Mouse (Mus musculus) liver, embryonic 14.5 days (tissue): Measurements from ENCODE around the gene Adgrf3. TPM values are rescaled to one million over a fixed set of nuclear protein-coding genes. Genes with fewer than 3 reads are reported as not detected.
"Not testable (repeated sequence)": the region's sequence is repeated elsewhere in the genome, so short reads cannot be mapped to it uniquely, and the experiment has no call there.

Experiments used
- ATAC-seq: fragments of 200-750 bp; cut with Nextera tagmentation; 2 replicates; pipeline ENCODE4 v1.8.0; 2017; ENCODE audit warnings: moderate number of reproducible peaks, mild to moderate bottlenecking, moderate library complexity; ENCODE audit not compliant: insufficient read depth
- DNase-seq, 3 experiments: peaks; one replicate each; pipeline ENCODE4 v3.0.0-alpha.2; 2012 to 2013; ENCODE audit warnings: low read depth in 3 of 3, low spot score in 3 of 3
- H3K27ac ChIP-seq: fragments of 300-500 bp; sonication (generic); 2 replicates; pipeline ENCODE4 v1.5.1; 2014; ENCODE audit warnings: moderate library complexity, mild to moderate bottlenecking, control low read depth, inconsistent platforms
- H3K27me3 ChIP-seq: fragments of 300-500 bp; sonication (generic); 2 replicates; pipeline ENCODE4 v1.6.1; 2014; ENCODE audit warnings: mild to moderate bottlenecking, low read length, moderate library complexity; ENCODE audit not compliant: control insufficient read depth, insufficient read depth
- H3K36me3 ChIP-seq: fragments of 300-500 bp; sonication (generic); replicated peaks from 2 replicates; pipeline ENCODE4 v1.6.1; 2014; ENCODE audit warnings: low read depth; ENCODE audit not compliant: control insufficient read depth, insufficient read depth
- H3K4me1 ChIP-seq, 2 experiments: fragments of 200-500 bp in 1 of 2; fragments of 300-500 bp in 1 of 2; sonication (generic) in 1 of 2; replicated peaks; 2 replicates each; pipeline ENCODE4 v1.6.1; 2012 to 2014; ENCODE audit warnings: antibody characterized with exemption in 1 of 2, inconsistent platforms in 1 of 2, low read length in 1 of 2; ENCODE audit not compliant: control insufficient read depth in 2 of 2, insufficient read depth in 2 of 2
- H3K4me2 ChIP-seq: fragments of 300-500 bp; sonication (generic); 2 replicates; pipeline ENCODE4 v1.6.1; 2014; ENCODE audit warnings: low read depth, mild to moderate bottlenecking, control low read depth, moderate library complexity
- H3K4me3 ChIP-seq, 2 experiments: fragments of 200-500 bp in 1 of 2; fragments of 300-500 bp in 1 of 2; sonication (generic) in 1 of 2; 2 replicates each; pipeline ENCODE4 v1.5.1; 2012 to 2014; ENCODE audit warnings: low read depth in 2 of 2, low read length in 2 of 2, mild to moderate bottlenecking in 2 of 2, control low read depth in 1 of 2, inconsistent platforms in 1 of 2, moderate library complexity in 1 of 2; ENCODE audit not compliant: insufficient read depth in 1 of 2
- H3K9ac ChIP-seq: fragments of 300-500 bp; sonication (generic); replicated peaks from 2 replicates; pipeline ENCODE4 v1.6.1; 2014; ENCODE audit warnings: mild to moderate bottlenecking, control low read depth, moderate library complexity
- H3K9me3 ChIP-seq: fragments of 300-500 bp; sonication (generic); 2 replicates; pipeline ENCODE4 v1.6.1; 2016; ENCODE audit warnings: low read length, mixed read lengths; ENCODE audit not compliant: control insufficient read depth
- CTCF ChIP-seq: IDR thresholded peaks from 2 replicates; pipeline ENCODE4 v1.5.1; 2016; ENCODE audit warnings: antibody characterized with exemption, low read depth, control low read depth
- EP300 ChIP-seq: IDR thresholded peaks from 2 replicates; pipeline ENCODE4 v1.6.1; 2016; ENCODE audit warnings: antibody characterized with exemption, low read depth
- WGBS: fragments of 180-500 bp; shearing (Covaris S2); extraction: QIAGEN DNeasy Blood & Tissue Kit; methylation state at CpG from one replicate; pipeline ENCODE4 v1.1.7; 2014; ENCODE audit not compliant: insufficient replicate concordance; 5-methylcytosine and 5-hydroxymethylcytosine counted together
- polyA plus RNA-seq, 2 experiments: library from polyadenylated mRNA; depleted of rRNA in 1 of 2; stranded (reverse) in 1 of 2; unstranded in 1 of 2; fragments of >200 nt; fragmentation: Nextera tagmentation in 1 of 2; extraction: Ambion mirVana in 1 of 2; gene quantifications; 2 replicates each; pipeline versions ENCODE4 v1.2.1 to v1.2.3; 2012 to 2014

Gene Adgrf3
- polyA plus RNA-seq, 2 experiments: 0.01 TPM; not detected in 1

- ATAC-seq: no peak
- WGBS: 61% methylated on average over 2 of the region's 2 CpGs
- Histone ChIP-seq H3K27ac (no peak overlapping the region), H3K4me2 (no peak overlapping the region), H3K4me3 (no peak overlapping the region), H3K27me3 (no peaks in the 10 kb centered on the region), H3K9ac (no peak overlapping the region), H3K36me3 (no peaks in the 10 kb centered on the region), H3K9me3 (no peaks in the 10 kb centered on the region), H3K4me1 (no peaks in the 10 kb centered on the region)
- no peak for DNase-seq
- TF ChIP-seq CTCF (no peak), EP300 (no peak)
These were observed 14.2 kb upstream of the Adgrf3 start for GRCm38 (mm10) chr5:30219715-30220114.

DNA sequence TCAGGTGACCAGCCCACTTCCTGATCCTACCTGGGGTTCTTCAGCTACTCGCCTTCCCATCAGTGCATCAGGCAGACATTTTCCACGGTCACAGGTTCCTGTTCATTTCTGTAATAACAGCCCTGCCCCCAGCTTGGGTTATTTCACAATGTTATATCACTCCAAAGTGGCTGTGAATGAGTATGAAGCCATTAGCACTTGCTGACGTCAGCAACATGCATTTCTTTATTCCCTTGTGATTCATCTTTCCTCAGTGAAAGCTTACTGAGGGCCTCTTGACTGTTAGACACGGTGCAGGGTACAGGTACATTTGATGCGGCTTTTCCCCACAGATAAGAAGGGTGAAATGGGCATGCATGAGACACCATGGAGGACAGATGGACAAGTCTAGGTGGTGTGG is 10.4 kb upstream of the Adgrf3 start:
- Histone ChIP-seq H3K9me3 (no peaks in the 10 kb centered on the region), H3K4me1 (no peaks in the 10 kb centered on the region), H3K27ac (no peak overlapping the region), H3K4me3 (no peak overlapping the region), H3K4me2 (no peak overlapping the region), H3K9ac (no peak overlapping the region), H3K36me3 (no peaks in the 10 kb centered on the region), H3K27me3 (no peaks in the 10 kb centered on the region)
- no peak for DNase-seq
- TF ChIP-seq EP300 (no peak), CTCF (no peak)
- no peak for ATAC-seq
- whole genome bisulfite sequencing: 52% methylated on average over 5 of the region's 5 CpGs

DNA sequence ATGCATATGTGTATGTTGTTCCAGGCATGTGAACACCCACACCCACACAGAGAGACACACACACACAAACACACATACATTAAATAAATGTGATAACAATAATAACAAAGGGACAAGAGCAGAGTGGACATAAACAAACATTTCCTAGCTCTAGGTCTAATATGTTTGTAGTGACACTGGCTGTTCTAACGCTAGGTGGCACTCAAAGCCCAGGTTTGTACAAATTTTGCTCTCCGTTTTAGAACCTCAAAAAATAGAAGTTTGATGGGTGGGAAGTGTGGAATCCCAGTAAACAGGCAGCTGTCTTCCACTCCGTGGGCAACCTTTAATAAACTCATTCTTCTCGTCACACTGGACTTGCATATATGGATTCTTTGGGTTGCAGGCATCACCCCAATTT is 9.4 kb upstream of the Adgrf3 start:
- no peak for ATAC-seq
- H3K27me3 ChIP-seq: no peaks in the 10 kb centered on the region
- 7% methylated on average over 4 of the region's 4 CpGs for WGBS
- peak in 1 of 3 experiments; percentile 18 for DNase-seq
- no peak overlapping the region for H3K9ac ChIP-seq
- no peak overlapping the region for H3K27ac ChIP-seq
- no peaks in the 10 kb centered on the region for H3K36me3 ChIP-seq
- TF ChIP-seq CTCF: peak; percentile 58
- TF ChIP-seq EP300: no peak
- H3K9me3 ChIP-seq: no peaks in the 10 kb centered on the region
- H3K4me1 ChIP-seq: no peaks in the 10 kb centered on the region
- H3K4me2 ChIP-seq: no peak overlapping the region
- H3K4me3 ChIP-seq: no peak overlapping the region

DNA sequence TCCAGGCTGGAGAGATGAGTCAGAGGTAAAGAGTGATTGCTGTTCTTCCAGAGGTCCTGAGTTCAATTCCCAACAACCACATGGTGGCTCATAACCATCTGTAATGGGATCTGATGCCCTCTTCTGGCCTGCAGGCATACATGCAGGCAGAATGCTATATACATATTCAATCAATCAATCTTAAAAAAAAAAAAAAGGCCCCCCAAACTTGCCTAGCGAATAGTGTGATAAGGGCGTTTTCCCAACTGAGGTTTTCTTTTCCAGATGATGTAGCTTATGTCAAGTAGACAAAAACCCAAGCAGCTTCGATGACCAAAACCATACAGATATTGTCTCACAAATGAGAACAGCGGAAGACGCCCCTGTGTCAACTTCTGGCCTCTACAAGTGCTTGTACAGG is 5.2 kb upstream of the Adgrf3 start:
- H3K9me3 ChIP-seq, DNase-seq, H3K4me2 ChIP-seq, H3K4me3 ChIP-seq, H3K36me3 ChIP-seq, H3K9ac ChIP-seq, H3K27me3 ChIP-seq, H3K4me1 ChIP-seq, H3K27ac ChIP-seq, ATAC-seq: not testable (repeated sequence)
- 64% methylated on average over 5 of the region's 5 CpGs for WGBS
- TF ChIP-seq CTCF: 0 out of 2 replicates have a peak, but pooled peaks have one; percentile 13

DNA sequence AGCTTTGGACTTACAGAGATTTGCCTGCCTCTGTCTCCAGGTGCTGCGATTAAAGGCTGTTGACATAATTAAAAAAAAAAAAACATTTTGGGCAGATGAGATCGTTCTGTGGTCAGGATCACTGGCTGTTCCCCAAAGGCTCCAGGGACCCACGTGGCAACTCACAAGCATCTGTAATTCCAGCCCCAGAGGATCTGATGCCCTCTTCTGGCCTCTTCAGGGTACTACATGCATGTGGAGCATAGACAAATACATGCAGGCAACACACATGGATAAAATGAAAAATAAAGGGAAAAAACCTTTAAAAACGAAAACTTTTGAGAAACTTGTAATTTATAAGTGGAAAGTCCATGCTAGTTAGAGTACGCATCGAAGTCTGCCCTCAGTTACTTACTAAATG is 1.8 kb upstream of the Adgrf3 start:
- Histone ChIP-seq H3K36me3 (no peaks in the 10 kb centered on the region), H3K27me3 (no peaks in the 10 kb centered on the region), H3K4me3 (no peak overlapping the region), H3K9me3 (no peaks in the 10 kb centered on the region), H3K9ac (no peak overlapping the region), H3K4me1 (0 out of 4 replicates have a peak, but pooled peaks cover 0 to 2% of the 10 kb centered on the region in 2 experiments), H3K27ac (no peak overlapping the region), H3K4me2 (no peak overlapping the region)
- DNase-seq: peak in 1 of 3 experiments; percentile 15
- WGBS: 44% methylated on average over 6 of the region's 6 CpGs
- no peak for TF ChIP-seq EP300
- peak; percentile 80 for TF ChIP-seq CTCF
- ATAC-seq: no peak
